Mouse (Mus musculus) stomach, postnatal 0 days (tissue): ENCODE measurements around the gene Cldn24. TPM values are rescaled to one million over a fixed set of nuclear protein-coding genes. Genes with fewer than 3 reads are reported as not detected.

Experiments used
- ATAC-seq: fragments of 200-750 bp; cut with Nextera tagmentation; 2 replicates; pipeline ENCODE4 v1.8.0; 2017; ENCODE audit not compliant: low FRiP score, low TSS enrichment
- DNase-seq: peaks from one replicate; pipeline ENCODE4 v3.0.0-alpha.2; 2016; ENCODE audit warnings: low spot score
- H3K27ac ChIP-seq: fragments of 300-500 bp; sonication (generic); replicated peaks from 2 replicates; pipeline ENCODE4 v1.5.1; 2014; ENCODE audit warnings: mild to moderate bottlenecking, control low read depth
- H3K27me3 ChIP-seq: fragments of 300-500 bp; sonication (generic); 2 replicates; pipeline ENCODE4 v1.6.1; 2014; ENCODE audit warnings: low read length; ENCODE audit not compliant: control insufficient read depth, insufficient read depth
- H3K36me3 ChIP-seq: fragments of 300-500 bp; sonication (generic); 2 replicates; pipeline ENCODE4 v1.6.1; 2014; ENCODE audit warnings: low read length, mixed read lengths; ENCODE audit not compliant: control insufficient read depth, insufficient read depth
- H3K4me1 ChIP-seq: fragments of 300-500 bp; sonication (generic); replicated peaks from 2 replicates; pipeline ENCODE4 v1.6.1; 2014; ENCODE audit warnings: antibody characterized with exemption; ENCODE audit not compliant: control insufficient read depth, insufficient read depth
- H3K4me2 ChIP-seq: fragments of 300-500 bp; sonication (generic); replicated peaks from 2 replicates; pipeline ENCODE4 v1.6.1; 2014; ENCODE audit warnings: low read depth, mild to moderate bottlenecking, control low read depth, moderate library complexity
- H3K4me3 ChIP-seq: fragments of 300-500 bp; sonication (generic); 2 replicates; pipeline ENCODE4 v1.5.1; 2014; ENCODE audit warnings: low read depth, low read length, control low read depth
- H3K9ac ChIP-seq: fragments of 300-500 bp; sonication (generic); 2 replicates; pipeline ENCODE4 v1.6.1; 2014; ENCODE audit warnings: mild to moderate bottlenecking, low read length, control low read depth, mixed read lengths
- H3K9me3 ChIP-seq: fragments of 300-500 bp; sonication (generic); 2 replicates; pipeline ENCODE4 v1.6.1; 2016; ENCODE audit warnings: low read length; ENCODE audit not compliant: control insufficient read depth
- CTCF ChIP-seq: IDR thresholded peaks from 2 replicates; pipeline ENCODE4 v1.5.1; 2016; ENCODE audit warnings: antibody characterized with exemption, low read depth, mild to moderate bottlenecking, moderate library complexity
- EP300 ChIP-seq: optimal IDR thresholded peaks from 2 replicates; pipeline ENCODE3; 2016; ENCODE audit warnings: antibody characterized with exemption
- WGBS: fragments of 180-500 bp; shearing (Covaris S2); extraction: QIAGEN DNeasy Blood & Tissue Kit; methylation state at CpG from one replicate; pipeline ENCODE4 v1.1.7; 2014; 5-methylcytosine and 5-hydroxymethylcytosine counted together
- polyA plus RNA-seq: library from polyadenylated mRNA; unstranded; fragments of >200 nt; fragmentation: Nextera tagmentation; extraction: Ambion mirVana; gene quantifications from 2 replicates; pipeline ENCODE4 v1.2.1, GENCODE M21; 2015

Gene Cldn24
- polyA plus RNA-seq, 1 experiment from 2014 or later, result not detected

DNA sequence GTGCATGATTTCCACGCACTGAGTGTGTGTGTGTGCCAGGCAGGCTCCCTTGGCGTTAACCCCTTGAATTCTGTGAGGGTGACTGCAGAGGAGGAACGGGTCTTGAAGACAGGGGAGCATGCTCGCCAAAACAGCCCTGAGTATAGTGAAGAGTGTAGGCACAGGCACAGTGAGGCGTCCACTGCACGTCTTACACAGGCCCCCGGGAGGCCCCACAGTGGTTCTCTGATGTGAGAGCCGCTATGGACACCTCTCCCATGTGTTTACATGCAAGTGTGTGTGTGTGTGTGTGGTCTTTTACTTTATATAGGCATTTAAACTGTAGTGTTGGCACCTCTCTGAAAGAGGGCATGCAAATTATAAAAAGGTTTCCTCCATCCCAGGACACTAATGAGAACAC is 44.6 kb downstream of the Cldn24 start:
- TF ChIP-seq CTCF (no peak), EP300 (no peak)
- ATAC-seq, result no peak
- peaks cover 33% of the 10 kb centered on the region for H3K36me3 ChIP-seq

DNA sequence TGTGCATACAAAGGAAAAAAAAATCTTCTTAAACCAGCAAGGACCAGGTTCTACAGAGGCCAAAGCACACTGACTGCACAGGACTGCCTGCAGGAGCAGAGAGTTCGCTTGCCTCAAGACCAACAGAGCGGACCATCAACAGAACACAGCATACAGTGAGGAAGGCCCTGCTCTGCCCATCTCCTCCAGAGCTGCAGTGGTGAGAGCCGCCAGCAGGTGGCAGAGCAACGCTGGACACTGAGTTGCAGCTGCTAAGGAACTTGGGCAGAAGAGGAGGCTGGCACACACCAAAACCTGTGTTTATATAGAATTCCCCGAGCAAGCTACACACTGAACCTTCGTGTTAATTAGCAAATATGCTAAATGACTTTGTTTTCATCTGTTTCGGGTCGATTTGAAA is 45.1 kb downstream of the Cldn24 start:
- H3K9me3 ChIP-seq, result no peaks in the 10 kb centered on the region
- no peak overlapping the region for H3K4me2 ChIP-seq
- TF ChIP-seq CTCF (peak; percentile 98), EP300 (no peak)
- ATAC-seq (peak; percentile 75), DNase-seq (peak; percentile 87)
- H3K27ac ChIP-seq, result no peak overlapping the region
- H3K36me3 ChIP-seq, result peaks cover 33% of the 10 kb centered on the region
- WGBS, result 22% methylated on average over 8 of the region's 8 CpGs
- H3K27me3 ChIP-seq, result no peaks in the 10 kb centered on the region
- no peak overlapping the region for H3K9ac ChIP-seq
- H3K4me1 ChIP-seq, result no peaks in the 10 kb centered on the region
- H3K4me3 ChIP-seq, result no peak overlapping the region

More for the DNA sequence above, 44.6 kb downstream of the Cldn24 start:
- Histone ChIP-seq H3K4me1 (no peaks in the 10 kb centered on the region), H3K27ac (no peak overlapping the region), H3K4me2 (no peak overlapping the region), H3K9me3 (no peaks in the 10 kb centered on the region), H3K9ac (no peak overlapping the region), H3K4me3 (no peak overlapping the region), H3K27me3 (no peaks in the 10 kb centered on the region)
- whole genome bisulfite sequencing, result 80% methylated on average over 8 of the region's 8 CpGs
- no peak for DNase-seq

Other genes with a start within 250 kb of the Cldn24 start
- gene Ing2, start 146.6 kb upstream of the Cldn24 start, polyA plus RNA-seq, result 9.9 and 12.8 TPM in 2 replicates
- gene Cdkn2aip, start 108.2 kb upstream of the Cldn24 start, polyA plus RNA-seq, result 13.0 and 13.1 TPM in 2 replicates
- not detected in 2 replicates for gene Cldn22, start 2.3 kb downstream of the Cldn24 start, polyA plus RNA-seq
- gene Wwc2, start 168.8 kb downstream of the Cldn24 start, polyA plus RNA-seq, result 5.1 and 5.3 TPM in 2 replicates